Mouse (Mus musculus): ENCODE results near the gene Shbg.

GRCm38 (mm10) chr11:69653399-69653798, 35.7 kb upstream of the Shbg start:
- no peak for TF ChIP-seq CTCF (IDR thresholded peaks at IDR 0.05; ENCODE audit: low read depth, low read length)
- no peak for TF ChIP-seq POLR2A (IDR thresholded peaks at IDR 0.05; ENCODE audit: extremely low read depth, insufficient read depth, low read length)

Measured in liver, adult 2 months (tissue).